20 mouse cellular contexts compared by ENCODE assay signal in genomic region chr15:25550269-25551054, GRCm38 (mm10).
"Had no signal": no experiment of that assay in that cellular context is flagged by ENCODE, and none has a peak within 500 bp of the region (broad histone marks: within the 10 kb centered on the region; RNA-seq: fewer than 3 reads in every experiment).

No protein-coding gene starts in this region.

- DNase-seq: kidney, adult 11 months; kidney, adult 8-10 months; kidney, postnatal 10 days; kidney, postnatal 36 days; layer of hippocampus, postnatal 36 days; left cerebral cortex, postnatal 4 days; lung, adult 18-20 months; lung, postnatal 10 days; lung, postnatal 36 days; thymus, adult 18-20 months; thymus, postnatal 14 days had no signal

- H3K27me3 ChIP-seq: kidney, embryonic 15.5 days; limb, embryonic 12.5 days; limb, embryonic 15.5 days; lung, embryonic 15.5 days; midbrain, embryonic 12.5 days; midbrain, embryonic 15.5 days; neural tube, embryonic 13.5 days had no signal

- H3K4me2 ChIP-seq: kidney, embryonic 15.5 days; limb, embryonic 12.5 days; limb, embryonic 15.5 days; lung, embryonic 15.5 days; midbrain, embryonic 12.5 days; midbrain, embryonic 15.5 days; neural tube, embryonic 13.5 days had no signal

- H3K4me1 ChIP-seq: limb, embryonic 12.5 days; lung, embryonic 15.5 days; midbrain, embryonic 12.5 days; midbrain, embryonic 15.5 days; neural tube, embryonic 13.5 days had no signal

- H3K4me3 ChIP-seq: kidney, embryonic 15.5 days; left cerebral cortex, adult 2 months; limb, embryonic 12.5 days; limb, embryonic 15.5 days; lung, embryonic 15.5 days; midbrain, embryonic 12.5 days; midbrain, embryonic 15.5 days; neural tube, embryonic 13.5 days had no signal

- ATAC-seq: midbrain, embryonic 15.5 days had no signal

- H3K27ac ChIP-seq: kidney, embryonic 15.5 days; left cerebral cortex, adult 2 months; limb, embryonic 12.5 days; limb, embryonic 15.5 days; liver, embryonic 14.5 days; lung, embryonic 15.5 days; midbrain, embryonic 12.5 days; midbrain, embryonic 15.5 days; neural tube, embryonic 13.5 days had no signal

- H3K9ac ChIP-seq: kidney, embryonic 15.5 days; limb, embryonic 12.5 days; limb, embryonic 15.5 days; liver, embryonic 14.5 days; lung, embryonic 15.5 days; midbrain, embryonic 12.5 days; midbrain, embryonic 15.5 days; neural tube, embryonic 13.5 days had no signal

- H3K36me3 ChIP-seq: kidney, embryonic 15.5 days; limb, embryonic 12.5 days; limb, embryonic 15.5 days; lung, embryonic 15.5 days; midbrain, embryonic 12.5 days; midbrain, embryonic 15.5 days; neural tube, embryonic 13.5 days had no signal

- H3K9me3 ChIP-seq: kidney, embryonic 15.5 days; limb, embryonic 12.5 days; limb, embryonic 15.5 days; lung, embryonic 15.5 days; midbrain, embryonic 12.5 days; midbrain, embryonic 15.5 days; neural tube, embryonic 13.5 days had no signal
